Mouse (Mus musculus) heart, adult 18-20 months (tissue): ENCODE results near the gene Sel1l2. TPM values are rescaled to one million over a fixed set of nuclear protein-coding genes. Genes with fewer than 3 reads are reported as not detected.

Experiments used
- DNase-seq, 2 experiments: peaks; one replicate each; pipeline ENCODE4 v3.0.0; 2021 to 2022; ENCODE audit warnings: mixed read lengths in 1 of 2
- long read RNA-seq, 2 experiments: library from polyadenylated mRNA; stranded (forward); transcript quantifications; one replicate each; pipeline ENCODE4 v2.0.0; 2021
- total RNA-seq, 2 experiments: library from RNA; stranded (reverse); gene quantifications; 2 replicates each; pipeline ENCODE4 v1.2.3; 2021

Sel1l2 gene
- not detected for total RNA-seq
- long read RNA-seq, experiment 1, result 0 reads
- long read RNA-seq, experiment 2, result 0 reads

- no peak for DNase-seq
Observed at GRCm38 (mm10) chr2:140389525-140389924, at the start of gene Sel1l2. TSS of gene Sel1l2 (minus strand) at chr2:140389706.

GRCm38 (mm10) chr2:140439081-140439480 is 49.6 kb upstream of the Sel1l2 start:
- DNase-seq, result no peak

DNA sequence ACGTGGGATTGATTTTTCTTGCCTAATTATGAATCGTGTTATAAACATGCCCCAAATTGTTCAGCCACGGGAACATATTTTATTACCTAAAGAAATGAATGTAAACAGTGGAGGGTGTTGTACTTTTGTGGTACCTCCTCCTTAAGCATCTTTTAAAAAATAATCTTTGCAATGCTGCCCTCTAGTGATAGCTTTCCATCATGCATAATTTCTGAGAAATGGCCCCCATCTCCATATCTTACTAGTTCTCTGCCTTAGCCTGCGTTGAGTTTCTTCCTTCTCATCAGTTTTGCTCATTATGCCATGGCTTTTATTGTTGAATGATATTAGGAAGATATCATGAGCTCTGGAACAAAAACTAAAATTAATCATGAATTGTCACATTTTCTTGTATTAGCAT is 37.8 kb upstream of the Sel1l2 start:
- peak; percentile 3 to 41 for DNase-seq

DNA sequence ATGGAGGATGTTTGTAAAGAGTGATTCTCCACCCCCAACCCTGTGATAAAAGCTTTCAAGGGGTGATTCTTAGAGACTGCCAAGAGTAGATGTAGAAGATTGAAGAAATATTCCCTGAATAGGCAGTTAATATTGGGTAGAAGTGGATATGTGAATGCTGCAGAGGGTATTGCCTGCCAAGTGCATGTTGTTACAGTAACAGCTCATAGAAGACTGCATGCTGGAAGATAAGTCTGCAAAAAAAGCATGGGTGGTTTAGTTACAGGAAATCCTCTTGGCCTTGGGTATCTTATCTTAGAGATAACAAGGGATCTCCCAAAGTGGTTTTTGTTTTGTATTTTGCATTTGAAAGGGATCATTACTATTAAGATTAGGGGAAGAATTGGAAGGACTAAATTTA is 36.3 kb upstream of the Sel1l2 start:
- no peak for DNase-seq

DNA sequence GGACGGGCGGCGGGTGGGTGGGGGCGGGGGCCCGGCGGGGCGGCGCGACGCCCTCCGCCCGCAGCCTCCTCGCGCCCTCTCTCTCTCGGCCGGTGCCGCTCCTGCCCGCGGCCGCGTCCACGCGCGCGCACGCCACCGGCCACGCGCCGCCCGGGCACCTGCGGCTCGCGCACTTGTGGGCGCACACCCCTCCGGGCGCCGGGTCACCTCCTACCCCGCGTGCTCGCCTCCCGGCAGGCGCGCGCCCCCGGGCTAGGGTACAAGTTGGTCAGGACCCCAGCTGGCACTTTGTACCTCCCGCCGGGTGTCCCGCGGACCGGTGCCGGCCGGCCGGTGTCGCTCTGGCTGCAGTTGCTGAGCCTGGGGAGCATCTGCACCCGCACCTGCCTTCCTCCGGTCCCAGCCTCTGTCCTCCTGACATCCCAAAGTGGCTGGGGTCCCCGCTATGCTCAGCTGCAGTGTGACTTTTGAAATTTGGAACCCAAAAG is 6.3 kb upstream of the Sel1l2 start:
- DNase-seq, result peak; percentile 22

DNA sequence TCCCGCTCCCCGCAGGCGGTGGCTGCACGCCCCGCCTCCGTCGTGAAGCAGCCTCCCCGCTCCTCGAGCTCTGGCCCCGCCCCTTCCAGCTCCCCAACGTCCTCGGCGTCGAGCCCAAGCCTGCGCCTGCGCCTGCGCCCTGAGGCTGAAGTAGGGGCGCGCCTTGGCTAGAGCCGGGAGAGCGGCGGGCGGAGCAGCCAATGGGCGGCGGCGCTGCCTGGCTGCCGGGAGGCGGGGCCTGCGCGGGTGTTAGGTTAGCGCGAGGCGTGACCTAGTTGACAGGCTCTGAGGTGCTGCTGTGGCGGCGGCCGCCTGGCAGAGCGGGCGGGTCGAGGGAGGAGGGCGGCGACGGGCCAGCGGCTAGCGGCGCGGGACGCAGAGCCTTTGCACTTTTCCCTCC is 5.7 kb upstream of the Sel1l2 start, which contains the start of gene Macrod2:
Macrod2 (plus strand) TSS at position 131 of the 400 bp plus-strand sequence.
- peak; percentile 98 to 99 for DNase-seq

DNA sequence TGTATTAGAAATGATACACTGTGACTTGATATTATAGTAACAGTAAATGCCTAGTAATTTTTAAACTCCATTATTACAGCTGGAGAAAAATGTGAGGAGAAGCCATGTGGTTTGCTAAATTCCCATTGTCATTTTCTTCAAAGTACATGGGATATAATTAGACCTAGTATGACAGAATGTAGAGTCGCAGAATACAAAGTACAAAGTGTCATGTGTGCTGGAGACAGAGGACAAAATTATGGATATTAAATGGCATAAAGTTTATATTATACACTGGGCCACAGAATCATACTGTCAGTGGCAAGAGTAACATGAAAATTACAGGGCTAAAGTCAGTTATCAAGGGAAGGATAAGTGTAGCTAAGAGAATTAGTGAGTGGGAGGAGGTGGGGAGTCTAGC is 24.7 kb downstream of the Sel1l2 start:
- DNase-seq, result no peak

DNA sequence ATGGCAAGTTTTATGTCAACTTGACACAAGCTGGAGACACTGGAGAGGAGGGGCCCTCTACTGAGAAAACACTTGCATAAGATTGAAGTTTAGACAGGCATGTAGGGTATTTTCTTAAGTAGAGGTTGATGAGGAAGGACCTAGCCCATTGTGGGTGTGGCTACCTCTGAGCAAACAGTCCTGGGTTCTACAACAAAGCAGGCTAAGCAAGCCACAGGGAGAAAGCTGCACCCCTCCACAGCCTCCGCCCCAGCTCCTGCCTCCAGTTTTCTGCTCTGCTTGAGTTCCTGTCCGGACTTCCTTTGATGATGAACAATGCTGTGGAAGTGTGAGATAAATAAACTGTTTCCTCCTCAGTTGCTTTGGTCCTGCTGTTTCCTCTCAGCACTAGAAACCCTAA is 29.6 kb downstream of the Sel1l2 start:
- no peak for DNase-seq

DNA sequence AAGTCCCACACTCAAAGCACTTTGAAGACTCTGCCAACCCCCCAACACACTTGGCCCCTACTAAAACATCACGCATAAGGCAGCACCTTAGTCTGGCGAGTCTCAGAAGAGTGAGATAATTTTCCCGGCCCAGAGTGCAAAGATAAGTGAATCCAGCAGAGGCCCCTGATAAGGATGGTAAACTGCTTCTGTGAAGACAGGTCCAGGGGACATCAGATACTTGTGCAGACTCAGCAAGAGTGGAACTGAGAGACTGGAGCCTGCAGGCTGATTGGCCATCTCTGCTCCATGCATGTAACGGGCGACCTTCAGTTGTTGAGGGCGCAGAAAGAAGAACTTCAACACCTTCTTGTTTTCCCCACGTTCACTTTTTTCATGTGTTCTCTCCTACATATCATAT is 47.1 kb downstream of the Sel1l2 start:
- DNase-seq, result no peak

DNA sequence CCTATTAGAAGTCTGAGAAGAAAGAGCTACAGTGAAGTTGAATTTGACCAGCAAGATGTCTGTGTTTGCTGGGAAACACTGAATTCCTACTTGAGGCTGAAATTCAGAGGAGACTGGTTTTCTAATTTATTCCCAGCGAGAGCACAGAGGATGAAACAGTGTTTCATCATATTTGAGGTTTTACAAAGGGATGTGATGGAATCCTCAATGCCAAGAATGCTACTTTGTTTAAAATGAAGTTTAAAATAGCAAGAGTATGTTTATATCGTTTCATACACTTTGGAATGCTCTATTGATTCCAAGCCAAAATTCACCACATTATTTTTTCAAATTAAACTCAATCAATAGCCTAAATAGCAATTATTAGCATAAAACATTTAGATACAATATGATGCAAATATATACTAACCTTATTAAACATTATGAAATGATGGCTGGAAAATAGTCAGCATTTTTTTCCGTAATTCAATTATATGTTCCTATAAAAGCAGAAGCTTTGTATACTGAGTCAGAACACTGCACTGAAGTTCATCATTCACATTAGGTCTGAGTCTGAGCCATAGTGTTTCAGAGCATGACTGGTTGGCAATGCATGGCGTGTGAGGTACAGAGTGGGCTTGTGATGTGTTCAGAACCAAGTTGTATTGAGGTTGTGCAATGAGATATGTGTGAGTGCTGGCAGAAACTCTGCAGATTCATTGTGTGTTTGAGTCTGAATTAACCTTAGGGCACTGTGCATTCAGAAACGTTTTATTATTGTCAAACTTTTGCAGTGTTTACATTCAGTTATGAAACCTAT is 58.8 kb downstream of the Sel1l2 start:
- no peak for DNase-seq

GRCm38 (mm10) chr2:140302976-140303708 is 86.4 kb downstream of the Sel1l2 start:
- no peak for DNase-seq

DNA sequence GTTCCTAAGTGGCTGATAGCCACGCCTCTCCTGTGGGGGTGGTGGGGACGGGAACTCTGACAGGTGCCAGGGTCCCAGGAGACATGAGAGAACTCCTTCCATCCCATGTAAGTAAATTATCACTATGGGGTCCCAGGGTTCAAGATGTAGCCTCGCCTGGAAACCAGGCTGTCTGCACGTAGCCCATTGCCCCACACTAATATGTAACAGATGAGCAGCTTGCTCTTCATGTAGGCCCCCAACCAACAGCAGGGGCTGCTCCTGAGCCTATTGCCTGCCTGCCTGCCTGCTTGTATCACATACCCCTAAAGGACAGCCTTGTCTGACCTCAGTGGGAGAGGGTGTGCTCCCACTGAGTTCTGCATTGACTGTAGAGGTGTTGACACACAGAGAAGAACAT is 92.4 kb downstream of the Sel1l2 start:
- no peak for DNase-seq

GRCm38 (mm10) chr2:140293820-140294219 is 95.7 kb downstream of the Sel1l2 start:
- DNase-seq, result no peak

- no peak for DNase-seq
Observed at GRCm38 (mm10) chr2:140280808-140281207, 108.7 kb downstream of the Sel1l2 start.

DNA sequence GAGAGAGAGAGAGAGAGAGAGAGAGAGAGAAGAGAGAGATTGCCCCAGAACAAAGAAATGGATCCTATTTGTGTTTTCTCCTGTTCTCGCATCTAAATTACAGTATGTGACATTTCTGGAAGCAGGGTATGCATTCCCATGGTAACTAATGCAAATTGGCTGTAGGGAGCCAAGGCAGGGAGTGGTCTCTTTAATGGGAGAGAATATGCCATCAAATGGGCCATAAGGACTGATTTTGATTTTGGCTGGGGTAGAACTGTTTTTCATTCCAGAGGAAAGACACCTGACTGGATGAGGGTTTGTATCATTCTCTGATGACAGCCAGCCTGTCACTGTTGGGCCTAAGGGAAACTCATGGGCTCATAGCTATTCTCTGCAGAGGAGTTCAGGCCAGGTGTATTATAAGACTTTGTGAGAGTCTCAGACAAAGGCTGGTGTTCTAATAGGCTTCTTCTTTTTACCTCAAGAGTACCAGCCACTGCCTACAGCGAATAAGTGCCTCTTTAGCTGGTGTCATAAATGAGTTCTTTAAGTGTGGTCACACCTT is 133.8 kb downstream of the Sel1l2 start:
- no peak for DNase-seq

DNA sequence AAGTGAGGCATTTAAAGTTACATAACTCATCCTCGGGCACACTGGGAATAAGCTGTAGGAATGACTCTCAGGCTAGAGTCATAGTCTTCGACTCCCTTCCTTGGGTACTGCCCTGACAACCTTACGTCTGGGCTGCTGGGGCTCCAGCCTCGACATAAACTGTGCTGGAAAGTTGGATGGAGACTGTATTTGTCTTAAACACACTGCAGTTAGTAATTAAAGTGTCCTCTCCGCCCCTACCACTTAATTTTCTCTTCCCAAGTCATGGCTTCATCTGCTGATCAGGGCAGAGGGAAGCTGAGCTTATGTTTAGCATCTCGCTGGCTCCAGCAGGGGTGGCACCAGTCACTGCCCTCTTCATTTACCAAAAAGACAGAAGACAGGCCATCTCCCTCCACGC is 135.2 kb downstream of the Sel1l2 start:
- no peak for DNase-seq

DNA sequence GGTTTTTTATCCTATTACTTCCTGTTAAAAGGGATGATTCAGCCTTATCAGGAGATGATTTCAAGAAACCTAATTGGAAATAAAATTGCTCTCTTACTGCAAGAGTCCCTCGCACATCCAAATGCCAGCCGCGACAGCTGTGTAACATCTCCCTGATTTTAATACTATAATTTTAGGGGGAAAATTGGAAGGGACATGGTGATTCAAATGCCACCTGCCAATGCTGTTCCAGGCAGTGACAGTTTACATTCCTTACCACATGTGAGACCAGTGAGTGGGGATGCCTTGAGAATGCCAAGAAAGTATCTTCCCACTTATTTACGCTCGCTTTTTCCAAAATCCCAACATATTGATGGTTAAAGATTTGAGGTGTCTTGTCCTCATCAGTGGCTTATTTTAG is 146.4 kb downstream of the Sel1l2 start:
- no peak for DNase-seq

GRCm38 (mm10) chr2:140242398-140242797 is 147.1 kb downstream of the Sel1l2 start:
- DNase-seq, result no peak

DNA sequence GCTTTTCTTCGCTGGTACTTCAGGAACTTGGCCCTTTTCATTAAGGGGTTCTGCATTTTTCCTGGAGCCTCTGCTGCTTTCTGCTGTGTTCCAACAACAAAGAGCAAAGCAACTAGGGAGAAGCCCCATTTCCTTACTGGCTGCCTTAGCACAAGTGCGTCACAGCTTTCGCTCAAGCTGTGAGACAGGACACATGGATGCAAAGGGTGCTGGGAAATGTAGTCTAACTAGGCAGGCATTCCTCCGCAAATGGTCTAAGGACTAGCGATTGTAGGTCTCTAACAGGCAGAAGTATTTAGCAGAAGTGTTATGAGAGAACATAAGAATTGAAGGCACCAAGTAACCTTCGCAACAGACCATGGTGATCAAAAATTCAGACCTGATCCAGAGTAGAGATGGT is 152.3 kb downstream of the Sel1l2 start:
- DNase-seq, result no peak

- DNase-seq, result no peak
Observed at GRCm38 (mm10) chr2:140230295-140230694, 159.2 kb downstream of the Sel1l2 start.

DNA sequence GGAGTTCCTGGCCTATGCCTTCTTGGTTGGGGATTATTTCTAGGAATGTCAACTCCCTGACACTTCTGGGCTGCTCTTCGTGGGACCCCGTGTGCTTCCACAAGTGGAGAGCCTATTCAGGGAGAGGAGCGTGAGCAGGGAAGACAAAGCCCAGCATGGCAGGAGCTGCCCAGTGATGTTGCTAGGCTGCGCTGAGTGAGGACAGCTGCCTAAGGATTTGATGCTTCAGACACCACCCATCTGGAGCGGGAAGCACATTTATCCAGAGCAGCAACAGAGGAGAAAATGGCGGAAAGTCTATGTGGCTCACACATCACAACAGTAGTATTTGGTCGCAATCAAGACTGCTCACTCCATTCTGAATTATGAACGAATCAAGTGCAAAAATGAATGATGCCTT is 169.2 kb downstream of the Sel1l2 start:
- no peak for DNase-seq

- no peak for DNase-seq
Observed at GRCm38 (mm10) chr2:140215965-140216364, 173.5 kb downstream of the Sel1l2 start.

DNA sequence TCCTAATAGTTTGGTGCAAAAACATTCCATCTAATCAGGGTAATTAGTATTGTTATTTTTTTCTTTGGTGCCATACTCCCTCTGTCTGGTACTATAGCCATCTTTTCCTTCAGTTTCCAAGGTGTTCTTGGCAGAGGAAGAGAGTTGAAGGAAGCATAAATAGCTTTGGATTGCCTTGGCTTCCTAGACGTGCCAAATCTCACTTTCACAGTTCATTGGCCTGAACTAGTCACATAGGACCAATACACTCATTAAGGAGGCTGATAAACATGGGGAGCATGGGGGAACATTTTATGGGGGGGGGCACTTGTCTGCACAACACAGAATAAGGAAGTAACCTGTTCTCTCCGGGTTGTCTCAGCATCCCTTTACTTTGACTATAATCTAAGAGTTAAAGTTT is 174.1 kb downstream of the Sel1l2 start:
- no peak for DNase-seq
